Mouse (Mus musculus) kidney, adult 2 months (tissue): ENCODE results near the gene Usf1.

Experiments
- CTCF ChIP-seq: fragments of 200-500 bp; conservative IDR thresholded peaks from 2 replicates; pipeline ENCODE4 v1.5.1; 2011; ENCODE audit warnings: low read depth, mild to moderate bottlenecking, control low read depth, low read length, moderate library complexity, mixed read lengths; ENCODE audit not compliant: insufficient read depth, insufficient read length
- POLR2A ChIP-seq: fragments of 200-500 bp; IDR thresholded peaks from one replicate; pipeline ENCODE4 v1.6.1; 2011; ENCODE audit warnings: low read depth, low read length, control low read depth

- TF ChIP-seq POLR2A (no peak), CTCF (no peak)
These were observed 882 bp upstream of the Usf1 start for GRCm38 (mm10) chr1:171410231-171410630.
